Mouse (Mus musculus): ENCODE measurements around the gene Aldh3a1. TPM values are rescaled to one million over a fixed set of nuclear protein-coding genes. Genes with fewer than 3 reads are reported as not detected.

The Aldh3a1 gene
- polyA plus RNA-seq (2014; fragmentation: Nextera tagmentation; extraction: Ambion mirVana), result not detected in 2 replicates

DNA sequence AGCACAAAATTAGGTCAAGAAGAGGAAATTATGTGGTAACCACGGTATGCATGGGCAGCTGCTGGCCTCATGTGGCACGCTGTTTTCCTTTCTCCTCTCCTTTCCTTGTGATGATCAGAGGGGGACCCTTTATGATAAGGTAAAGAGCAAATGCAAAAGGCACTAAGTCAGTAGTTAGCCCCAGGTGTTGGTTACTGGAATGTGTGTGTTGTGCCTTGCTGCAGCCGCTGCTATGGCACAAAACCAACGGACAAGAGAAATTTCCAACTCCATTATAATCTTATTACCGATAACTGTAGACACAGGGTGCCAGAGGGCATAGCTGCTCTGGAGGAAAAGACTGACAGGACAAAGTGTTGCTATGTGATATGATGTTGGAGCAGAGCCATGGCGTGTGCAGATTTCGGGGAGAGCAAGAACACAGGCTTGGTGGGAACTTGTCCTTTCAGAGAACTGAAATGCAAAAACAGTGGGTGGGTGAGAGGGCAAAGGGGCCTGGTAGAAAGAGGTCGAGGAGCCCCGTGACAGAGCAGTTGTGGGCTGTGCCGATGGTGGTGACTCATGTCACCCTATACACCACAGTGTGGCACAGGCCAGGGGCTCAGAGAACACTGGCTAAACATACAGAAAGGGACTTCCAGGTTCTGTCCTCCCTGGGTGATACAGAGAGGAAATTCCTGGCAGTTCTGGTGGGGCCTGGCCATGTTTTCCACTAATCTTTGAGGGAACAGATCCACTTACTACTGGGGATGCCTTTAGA, at the start of gene Aldh3a1:
Gene Aldh3a1 (plus strand): TSS at position 51 of the 760 bp plus-strand sequence.
- H3K4me3 ChIP-seq (ENCODE audit: low read depth, low read length), result no peak within 1 kb of the TSS
- no peak for ATAC-seq (replicated peaks; ENCODE audit: insufficient number of reproducible peaks, low FRiP score, low TSS enrichment)
- no peak within 1 kb of the TSS for H3K4me2 ChIP-seq

GRCm38 (mm10) chr11:61158141-61158540, 49.2 kb upstream of the Aldh3a1 start:
- WGBS (ENCODE audit: insufficient replicate concordance), result 79% methylated on average over 3 of the region's 3 CpGs
- no peak overlapping the region for H3K27ac ChIP-seq (ENCODE audit: low read depth, low read length)
- no peak overlapping the region for H3K4me2 ChIP-seq
- H3K4me1 ChIP-seq (ENCODE audit: control insufficient read depth, insufficient read depth, low read length), result no peaks in the 10 kb centered on the region; the same call in 1 of the 2 replicates
- no peaks in the 10 kb centered on the region for H3K9me3 ChIP-seq (replicated peaks; ENCODE audit: control insufficient read depth, low read length)
- ATAC-seq (replicated peaks; ENCODE audit: insufficient number of reproducible peaks, low FRiP score, low TSS enrichment), result no peak
- H3K36me3 ChIP-seq (ENCODE audit: control insufficient read depth, insufficient read depth, low read length), result peaks cover 85% of the 10 kb centered on the region
- no peak overlapping the region for H3K9ac ChIP-seq (ENCODE audit: low read depth, low read length)
- H3K4me3 ChIP-seq (ENCODE audit: low read depth, low read length), result no peak overlapping the region
- H3K27me3 ChIP-seq (ENCODE audit: control insufficient read depth, insufficient read depth, low read length), result no peaks in the 10 kb centered on the region

More for the DNA sequence above, at the start of gene Aldh3a1:
- no peaks in the 10 kb centered on the region for H3K4me1 ChIP-seq (ENCODE audit: control insufficient read depth, insufficient read depth, low read length)
- no peak within 1 kb of the TSS for H3K27ac ChIP-seq (ENCODE audit: low read depth, low read length)
- no peak within 1 kb of the TSS for H3K9ac ChIP-seq (ENCODE audit: low read depth, low read length)
- no peaks in the 10 kb centered on the region for H3K9me3 ChIP-seq (replicated peaks; ENCODE audit: control insufficient read depth, low read length)
- peaks cover 23% of the 10 kb centered on the region for H3K27me3 ChIP-seq (ENCODE audit: control insufficient read depth, insufficient read depth, low read length)
- H3K36me3 ChIP-seq (ENCODE audit: control insufficient read depth, insufficient read depth, low read length), result no peaks in the 10 kb centered on the region
- 65% methylated on average over 10 of the region's 10 CpGs for WGBS (ENCODE audit: insufficient replicate concordance)

DNA sequence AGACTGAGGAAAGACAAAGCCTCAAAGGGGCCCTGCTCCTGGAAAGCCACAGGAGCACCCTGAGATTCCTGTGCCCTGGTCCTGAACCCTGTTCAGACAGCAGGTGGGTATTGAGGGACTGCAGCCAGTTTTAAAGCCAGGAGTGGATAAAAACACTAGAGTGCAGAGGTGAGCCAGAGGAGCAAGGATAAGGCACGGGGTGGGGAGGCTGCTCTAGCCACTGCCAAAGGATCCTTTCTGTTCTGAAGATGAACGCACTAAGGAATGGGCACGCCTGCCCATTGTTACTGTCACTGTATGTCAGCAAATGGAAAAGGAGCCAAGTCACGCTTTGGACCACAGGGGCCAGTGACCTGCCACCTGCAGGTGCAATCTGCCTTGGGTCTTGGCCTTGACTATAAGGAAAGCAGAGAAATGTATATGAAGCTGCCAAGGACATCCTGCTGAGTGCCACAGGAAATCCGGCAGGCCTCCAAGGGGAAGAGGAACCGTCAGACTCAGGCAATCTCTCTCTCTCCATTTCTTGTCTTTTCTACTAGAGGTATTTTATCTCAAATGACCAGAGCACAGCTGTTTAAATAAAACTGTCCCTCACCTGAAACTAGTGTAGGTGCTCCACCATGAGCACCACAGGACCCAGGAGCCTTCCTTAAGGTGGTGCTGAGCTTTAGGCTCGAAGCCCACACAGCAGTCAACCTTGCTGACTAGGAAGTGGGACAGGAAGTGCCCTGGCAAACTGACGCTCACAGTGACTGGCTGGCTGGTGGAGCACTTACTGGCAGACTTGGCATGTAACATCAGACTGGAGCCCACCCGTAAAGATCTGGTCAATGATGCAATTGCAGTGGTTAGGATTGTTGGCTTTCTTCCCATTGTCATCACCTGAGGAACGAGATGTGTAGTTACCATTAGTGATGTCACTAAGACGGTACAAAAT, 47.3 kb upstream of the Aldh3a1 start:
- 79% methylated on average over 11 of the region's 11 CpGs for WGBS (ENCODE audit: insufficient replicate concordance)
- Histone ChIP-seq H3K4me1 (ENCODE audit: control insufficient read depth, insufficient read depth, low read length) (no peaks in the 10 kb centered on the region; the same call in 1 of the 2 replicates), H3K9ac (ENCODE audit: low read depth, low read length) (no peak overlapping the region), H3K9me3 (replicated peaks; ENCODE audit: control insufficient read depth, low read length) (no peaks in the 10 kb centered on the region), H3K27me3 (ENCODE audit: control insufficient read depth, insufficient read depth, low read length) (no peaks in the 10 kb centered on the region), H3K4me3 (ENCODE audit: low read depth, low read length) (no peak overlapping the region), H3K27ac (ENCODE audit: low read depth, low read length) (no peak overlapping the region), H3K4me2 (no peak overlapping the region), H3K36me3 (ENCODE audit: control insufficient read depth, insufficient read depth, low read length) (peaks cover 82% of the 10 kb centered on the region)
- ATAC-seq (replicated peaks; ENCODE audit: insufficient number of reproducible peaks, low FRiP score, low TSS enrichment), result no peak

GRCm38 (mm10) chr11:61161121-61161520, 46.2 kb upstream of the Aldh3a1 start:
- ATAC-seq (replicated peaks; ENCODE audit: insufficient number of reproducible peaks, low FRiP score, low TSS enrichment), result no peak
- no peaks in the 10 kb centered on the region; the same call in 1 of the 2 replicates for H3K4me1 ChIP-seq (ENCODE audit: control insufficient read depth, insufficient read depth, low read length)
- WGBS (ENCODE audit: insufficient replicate concordance), result 92% methylated on average over 13 of the region's 13 CpGs

DNA sequence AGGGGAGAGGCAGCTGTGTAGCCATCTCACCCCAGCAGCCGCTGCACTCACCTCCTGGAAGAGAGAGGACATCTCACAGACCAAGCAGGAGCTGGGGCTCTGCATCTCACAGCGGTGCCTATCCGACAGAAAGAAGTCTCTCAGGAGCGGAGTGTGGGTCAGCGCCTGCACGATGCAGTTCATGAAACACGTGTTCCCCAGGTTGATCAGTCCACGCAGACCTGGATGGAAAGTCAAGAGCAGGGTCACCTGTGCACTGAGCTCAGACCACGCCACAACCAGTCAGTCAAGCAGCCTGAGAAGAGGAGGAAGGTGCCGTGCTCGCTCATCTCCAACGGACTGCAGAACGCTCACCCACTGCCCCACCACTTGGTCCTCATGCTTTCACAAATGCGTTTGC, 44.6 kb upstream of the Aldh3a1 start:
- no peak for ATAC-seq (replicated peaks; ENCODE audit: insufficient number of reproducible peaks, low FRiP score, low TSS enrichment)
- 93% methylated on average over 14 of the region's 14 CpGs for WGBS (ENCODE audit: insufficient replicate concordance)

More at GRCm38 (mm10) chr11:61161121-61161520, 46.2 kb upstream of the Aldh3a1 start:
- H3K36me3 ChIP-seq (ENCODE audit: control insufficient read depth, insufficient read depth, low read length), result peaks cover 79% of the 10 kb centered on the region
- H3K27ac ChIP-seq (ENCODE audit: low read depth, low read length), result no peak overlapping the region
- no peak overlapping the region for H3K9ac ChIP-seq (ENCODE audit: low read depth, low read length)
- no peaks in the 10 kb centered on the region for H3K27me3 ChIP-seq (ENCODE audit: control insufficient read depth, insufficient read depth, low read length)
- H3K4me3 ChIP-seq (ENCODE audit: low read depth, low read length), result no peak overlapping the region
- H3K4me2 ChIP-seq, result no peak overlapping the region
- H3K9me3 ChIP-seq (replicated peaks; ENCODE audit: control insufficient read depth, low read length), result no peaks in the 10 kb centered on the region

DNA sequence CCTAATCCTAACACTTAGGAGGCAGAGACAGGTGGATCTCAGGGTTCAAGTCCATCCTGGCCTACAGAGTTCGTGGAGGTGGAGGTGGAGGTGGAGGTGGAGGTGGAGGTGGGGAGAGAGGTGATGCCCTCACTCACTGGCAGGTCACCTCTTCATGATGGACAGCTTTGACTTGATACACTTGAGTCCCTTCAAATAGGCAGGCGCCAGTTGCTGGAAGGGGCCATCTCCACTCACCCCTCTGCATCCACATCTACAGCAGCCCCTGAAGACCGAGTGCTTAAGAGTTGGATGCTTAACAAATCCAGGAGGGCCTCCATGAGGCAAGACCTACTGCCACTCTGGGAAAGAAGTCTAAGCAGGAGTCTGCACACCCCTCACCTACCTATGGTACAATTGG, 44.0 kb upstream of the Aldh3a1 start:
- Histone ChIP-seq H3K9ac (ENCODE audit: low read depth, low read length) (no peak overlapping the region), H3K4me3 (ENCODE audit: low read depth, low read length) (no peak overlapping the region), H3K27ac (ENCODE audit: low read depth, low read length) (no peak overlapping the region), H3K27me3 (ENCODE audit: control insufficient read depth, insufficient read depth, low read length) (no peaks in the 10 kb centered on the region), H3K36me3 (ENCODE audit: control insufficient read depth, insufficient read depth, low read length) (peaks cover 61% of the 10 kb centered on the region), H3K4me2 (no peak overlapping the region), H3K9me3 (replicated peaks; ENCODE audit: control insufficient read depth, low read length) (no peaks in the 10 kb centered on the region), H3K4me1 (ENCODE audit: control insufficient read depth, insufficient read depth, low read length) (no peaks in the 10 kb centered on the region; the same call in 1 of the 2 replicates)
- no peak for ATAC-seq (replicated peaks; ENCODE audit: insufficient number of reproducible peaks, low FRiP score, low TSS enrichment)
- 79% methylated on average over 3 of the region's 3 CpGs for WGBS (ENCODE audit: insufficient replicate concordance)

More for the DNA sequence above, 44.6 kb upstream of the Aldh3a1 start:
- H3K27me3 ChIP-seq (ENCODE audit: control insufficient read depth, insufficient read depth, low read length), result no peaks in the 10 kb centered on the region
- no peak overlapping the region for H3K9ac ChIP-seq (ENCODE audit: low read depth, low read length)
- H3K27ac ChIP-seq (ENCODE audit: low read depth, low read length), result no peak overlapping the region
- no peaks in the 10 kb centered on the region; the same call in 1 of the 2 replicates for H3K4me1 ChIP-seq (ENCODE audit: control insufficient read depth, insufficient read depth, low read length)
- no peak overlapping the region for H3K4me3 ChIP-seq (ENCODE audit: low read depth, low read length)
- peaks cover 66% of the 10 kb centered on the region for H3K36me3 ChIP-seq (ENCODE audit: control insufficient read depth, insufficient read depth, low read length)
- no peaks in the 10 kb centered on the region for H3K9me3 ChIP-seq (replicated peaks; ENCODE audit: control insufficient read depth, low read length)
- H3K4me2 ChIP-seq, result no peak overlapping the region

DNA sequence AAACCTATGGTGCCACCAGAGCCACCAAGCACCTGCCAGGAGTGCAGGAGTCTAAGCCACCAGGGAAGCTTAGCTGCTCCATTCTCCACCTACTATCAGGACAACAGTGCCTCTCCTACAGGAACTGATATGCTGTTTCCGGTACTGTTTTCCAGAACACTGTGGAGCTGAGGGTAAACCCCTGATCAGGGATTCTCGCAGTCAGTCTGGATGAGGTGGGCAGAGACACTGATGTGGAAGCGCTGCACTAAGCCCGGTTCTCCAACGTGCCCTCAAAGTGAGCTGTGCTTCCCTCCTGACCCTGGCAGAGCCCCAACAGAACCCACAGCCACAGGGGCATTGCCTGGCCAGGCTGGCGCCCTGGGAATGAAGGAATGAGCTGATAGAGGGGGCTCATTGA, 43.0 kb upstream of the Aldh3a1 start:
- no peak overlapping the region for H3K9ac ChIP-seq (ENCODE audit: low read depth, low read length)
- H3K4me3 ChIP-seq (ENCODE audit: low read depth, low read length), result no peak overlapping the region
- H3K36me3 ChIP-seq (ENCODE audit: control insufficient read depth, insufficient read depth, low read length), result peaks cover 54% of the 10 kb centered on the region
- no peaks in the 10 kb centered on the region for H3K27me3 ChIP-seq (ENCODE audit: control insufficient read depth, insufficient read depth, low read length)
- no peaks in the 10 kb centered on the region for H3K9me3 ChIP-seq (replicated peaks; ENCODE audit: control insufficient read depth, low read length)
- 76% methylated on average over 6 of the region's 6 CpGs for WGBS (ENCODE audit: insufficient replicate concordance)
- no peak overlapping the region for H3K4me2 ChIP-seq
- ATAC-seq (replicated peaks; ENCODE audit: insufficient number of reproducible peaks, low FRiP score, low TSS enrichment), result no peak
- H3K4me1 ChIP-seq (ENCODE audit: control insufficient read depth, insufficient read depth, low read length), result peaks cover 2% of the 10 kb centered on the region; the same call in 1 of the 2 replicates
- H3K27ac ChIP-seq (ENCODE audit: low read depth, low read length), result no peak overlapping the region

GRCm38 (mm10) chr11:61164881-61165280, 42.5 kb upstream of the Aldh3a1 start:
- H3K27ac ChIP-seq (ENCODE audit: low read depth, low read length), result no peak overlapping the region
- H3K27me3 ChIP-seq (ENCODE audit: control insufficient read depth, insufficient read depth, low read length), result no peaks in the 10 kb centered on the region
- WGBS (ENCODE audit: insufficient replicate concordance), result 87% methylated on average over 10 of the region's 10 CpGs
- H3K4me1 ChIP-seq (ENCODE audit: control insufficient read depth, insufficient read depth, low read length), result peaks cover 2% of the 10 kb centered on the region; the same call in 1 of the 2 replicates
- H3K36me3 ChIP-seq (ENCODE audit: control insufficient read depth, insufficient read depth, low read length), result peaks cover 52% of the 10 kb centered on the region
- no peak overlapping the region for H3K4me3 ChIP-seq (ENCODE audit: low read depth, low read length)
- no peak for ATAC-seq (replicated peaks; ENCODE audit: insufficient number of reproducible peaks, low FRiP score, low TSS enrichment)
- no peak overlapping the region for H3K9ac ChIP-seq (ENCODE audit: low read depth, low read length)
- no peaks in the 10 kb centered on the region for H3K9me3 ChIP-seq (replicated peaks; ENCODE audit: control insufficient read depth, low read length)
- no peak overlapping the region for H3K4me2 ChIP-seq
